Mouse (Mus musculus): ENCODE data around the gene Alg9.

- TF ChIP-seq CTCF (IDR thresholded peaks at IDR 0.05; ENCODE audit: control insufficient read depth, insufficient read depth, insufficient read length) (no peak), CEBPB (IDR thresholded peaks at IDR 0.05; ENCODE audit: low read depth) (no peak), MAX (IDR thresholded peaks at IDR 0.05) (no peak), USF1 (IDR thresholded peaks at IDR 0.05; ENCODE audit: low read depth) (no peak), MYOG (IDR thresholded peaks at IDR 0.05; ENCODE audit: control insufficient read depth, extremely low read depth, insufficient read length) (no peak)
Observed at GRCm38 (mm10) chr9:50845547-50845946, 70.7 kb downstream of the Alg9 start.

Measured in C2C12 (cell line).